Mouse (Mus musculus) gastrocnemius, adult 8-10 months (tissue): ENCODE data around the gene Col5a2. TPM values are rescaled to one million over a fixed set of nuclear protein-coding genes. Genes with fewer than 3 reads are reported as not detected.
"Not testable (repeated sequence)": the region's sequence is repeated elsewhere in the genome, so short reads cannot be mapped to it uniquely, and the experiment has no call there.

Experiments used
- DNase-seq, 2 experiments: peaks; one replicate each; pipeline ENCODE4 v3.0.0; 2022; ENCODE audit warnings: low spot score in 2 of 2
- total RNA-seq, 4 experiments: library from RNA; stranded (reverse); gene quantifications; 2 replicates each; pipeline ENCODE4 v1.2.4; 2022

Col5a2 gene
- total RNA-seq, 4 experiments from 2014 or later, result 3.5 to 8.0 (median 5.9) TPM

DNA sequence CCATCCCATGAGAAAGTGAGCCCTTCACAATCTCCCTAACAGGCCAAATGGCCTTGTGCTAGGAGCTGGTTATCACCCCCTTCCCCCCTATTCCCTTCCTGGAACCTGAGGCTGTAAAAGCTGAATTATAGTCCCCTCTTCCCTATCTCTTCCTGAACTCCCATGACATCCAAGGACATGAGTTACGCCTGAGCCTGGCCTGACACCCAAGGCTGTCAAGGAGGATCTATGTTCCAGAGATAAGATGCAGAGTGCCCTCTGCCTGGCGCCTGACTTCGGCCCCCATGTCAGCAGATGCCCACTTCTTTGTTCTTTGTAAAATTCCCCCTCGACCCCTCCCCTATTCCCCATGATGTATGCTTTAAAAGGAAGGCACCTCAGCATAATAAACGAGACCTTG, 73.9 kb downstream of the Col5a2 start:
- not testable (repeated sequence) for DNase-seq

- DNase-seq, result no peak
Observed at GRCm38 (mm10) chr1:45423915-45424314, 79.2 kb downstream of the Col5a2 start.

DNA sequence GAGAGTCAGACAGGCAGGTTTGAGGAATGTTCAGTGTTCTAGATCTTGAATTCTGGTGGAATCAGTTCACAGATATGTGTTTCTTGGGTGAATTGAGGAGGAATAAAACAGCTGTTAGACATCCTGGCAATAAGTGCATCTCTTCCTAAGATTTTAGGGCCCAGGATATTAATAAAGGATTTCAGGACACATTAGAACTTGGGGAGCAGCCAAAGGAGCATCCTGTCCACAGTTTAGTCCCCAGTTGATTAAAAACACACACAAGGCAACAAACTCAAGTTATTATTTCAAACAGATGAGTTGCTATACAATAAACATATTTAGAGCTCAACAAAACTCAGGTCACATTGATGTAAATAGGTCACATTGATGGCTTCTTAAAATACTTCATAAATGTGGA, 82.5 kb downstream of the Col5a2 start:
- no peak for DNase-seq

DNA sequence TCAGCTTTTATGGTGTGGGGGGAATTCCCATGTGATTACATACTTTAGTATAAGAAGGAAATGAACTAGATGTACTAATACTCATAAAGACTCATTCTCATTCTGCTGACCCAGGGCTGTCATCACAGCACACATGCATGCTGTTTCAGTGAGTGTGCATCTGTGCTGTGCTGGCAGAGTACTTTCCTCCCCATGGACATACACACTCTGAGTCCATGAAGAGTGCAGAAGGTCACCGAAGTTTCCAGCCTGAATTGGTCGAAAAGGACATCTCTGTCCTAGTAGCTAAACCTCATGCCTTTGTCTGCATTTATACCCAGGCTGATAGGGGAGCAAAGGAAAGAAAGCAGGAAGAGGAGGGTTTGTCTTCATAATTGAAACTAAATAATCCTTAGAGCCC, 83.2 kb downstream of the Col5a2 start:
- no peak for DNase-seq

DNA sequence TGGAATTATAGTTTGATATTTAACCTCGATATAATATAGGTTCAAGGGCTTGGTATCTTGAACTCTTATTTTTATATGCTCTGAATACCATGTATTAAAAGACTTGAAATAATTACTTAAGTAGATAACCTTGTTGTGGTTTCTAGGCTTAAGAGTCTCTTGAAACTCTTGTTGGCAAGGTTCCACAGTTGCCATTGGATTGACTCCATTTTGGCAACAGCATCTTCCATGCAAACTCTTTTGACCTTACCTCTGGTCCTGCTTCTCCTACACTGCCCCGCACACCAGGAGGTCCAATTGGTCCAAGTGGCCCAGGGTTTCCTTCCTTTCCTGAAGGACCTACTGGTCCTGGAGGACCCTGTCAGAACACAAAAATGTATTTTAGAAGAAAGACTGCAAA, 121.2 kb downstream of the Col5a2 start:
- no peak for DNase-seq

DNA sequence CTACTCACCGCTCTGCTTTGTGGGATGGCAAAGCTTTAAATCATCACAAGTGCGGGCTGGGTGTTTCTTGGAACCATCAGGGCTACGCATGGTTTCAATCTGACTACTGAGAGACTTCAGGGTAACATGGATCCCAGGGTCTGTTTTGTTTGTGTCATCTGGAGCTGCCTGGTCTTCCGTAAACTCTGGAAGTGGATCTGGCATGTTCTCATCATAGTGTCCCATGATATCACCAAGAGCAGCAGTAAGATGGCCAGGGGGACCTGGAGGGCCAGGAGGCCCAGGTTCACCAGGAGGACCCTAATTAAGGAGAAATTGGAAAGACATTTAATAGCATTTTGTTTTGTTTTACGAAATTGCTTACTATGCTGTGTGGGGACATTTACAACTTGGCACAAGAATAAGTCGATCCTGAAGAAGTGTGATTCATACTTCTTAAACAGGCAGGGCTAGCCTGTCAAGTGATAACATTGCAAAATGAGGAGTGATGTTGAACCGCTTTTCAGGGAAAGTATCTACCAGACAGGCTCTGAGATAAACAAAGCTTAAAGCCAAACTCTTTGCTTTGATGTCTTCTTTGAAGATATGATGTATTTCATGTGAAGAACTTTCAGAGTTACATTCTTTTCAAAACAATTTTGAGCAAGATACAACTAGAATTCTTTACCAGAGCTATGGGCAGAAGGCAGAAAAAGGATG, 122.9 kb downstream of the Col5a2 start:
- no peak for DNase-seq

- DNase-seq, result no peak
Observed at GRCm38 (mm10) chr1:45365427-45365826, 137.7 kb downstream of the Col5a2 start.

DNA sequence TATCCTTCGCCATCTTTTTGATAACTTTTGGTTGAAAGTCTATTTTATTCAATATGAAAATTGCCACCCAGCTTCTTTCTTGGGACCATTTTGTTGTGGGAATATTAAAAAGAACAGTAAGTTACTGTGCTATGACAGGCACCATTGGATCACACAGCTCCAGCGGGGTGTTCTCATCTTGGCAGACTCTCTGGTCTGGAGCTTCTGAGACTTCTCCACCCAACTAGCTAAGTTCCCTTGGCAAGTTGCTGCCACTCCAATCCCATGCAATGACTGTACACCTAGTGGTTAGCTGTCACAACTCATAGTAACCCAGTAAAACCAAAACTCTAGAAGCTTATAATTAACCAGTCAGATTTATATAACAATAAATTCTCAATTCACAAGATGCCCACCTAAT, 139.8 kb downstream of the Col5a2 start:
- DNase-seq, result no peak

DNA sequence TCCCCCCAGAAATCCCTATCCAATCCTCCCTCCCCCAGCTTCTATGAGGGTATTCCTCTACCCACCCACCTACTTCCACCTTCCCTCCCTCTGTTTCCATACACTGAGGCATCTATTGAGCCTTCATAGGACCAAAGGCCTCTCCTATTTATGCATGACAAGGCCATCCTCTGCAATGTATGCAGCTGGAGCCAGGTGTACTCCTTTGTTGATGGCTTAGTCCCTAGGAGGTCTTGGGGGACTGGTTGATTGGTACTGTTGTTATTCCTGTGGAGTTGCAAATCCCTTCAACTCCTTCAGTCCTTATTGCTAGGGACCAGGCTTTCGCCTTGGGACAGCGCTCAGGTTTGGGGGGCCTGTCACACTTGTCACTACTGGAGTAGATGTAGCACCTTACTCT, 143.4 kb downstream of the Col5a2 start:
- DNase-seq, result no peak

GRCm38 (mm10) chr1:45359147-45359546, 143.9 kb downstream of the Col5a2 start:
- DNase-seq, result no peak

- no peak for DNase-seq
Observed at GRCm38 (mm10) chr1:45358020-45358419, 145.1 kb downstream of the Col5a2 start.

GRCm38 (mm10) chr1:45355944-45356343, 147.1 kb downstream of the Col5a2 start:
- no peak for DNase-seq

- DNase-seq, result no peak
Observed at GRCm38 (mm10) chr1:45329149-45329548, 173.9 kb downstream of the Col5a2 start.

Other genes with a start within 250 kb of the Col5a2 start
- gene Col3a1, start 191.7 kb downstream of the Col5a2 start, total RNA-seq, result 10 to 100 TPM; 24.4 to 70.8 (median 36.4) TPM